Mouse (Mus musculus): ENCODE data around the gene Zdhhc21.

Gene Zdhhc21

DNA sequence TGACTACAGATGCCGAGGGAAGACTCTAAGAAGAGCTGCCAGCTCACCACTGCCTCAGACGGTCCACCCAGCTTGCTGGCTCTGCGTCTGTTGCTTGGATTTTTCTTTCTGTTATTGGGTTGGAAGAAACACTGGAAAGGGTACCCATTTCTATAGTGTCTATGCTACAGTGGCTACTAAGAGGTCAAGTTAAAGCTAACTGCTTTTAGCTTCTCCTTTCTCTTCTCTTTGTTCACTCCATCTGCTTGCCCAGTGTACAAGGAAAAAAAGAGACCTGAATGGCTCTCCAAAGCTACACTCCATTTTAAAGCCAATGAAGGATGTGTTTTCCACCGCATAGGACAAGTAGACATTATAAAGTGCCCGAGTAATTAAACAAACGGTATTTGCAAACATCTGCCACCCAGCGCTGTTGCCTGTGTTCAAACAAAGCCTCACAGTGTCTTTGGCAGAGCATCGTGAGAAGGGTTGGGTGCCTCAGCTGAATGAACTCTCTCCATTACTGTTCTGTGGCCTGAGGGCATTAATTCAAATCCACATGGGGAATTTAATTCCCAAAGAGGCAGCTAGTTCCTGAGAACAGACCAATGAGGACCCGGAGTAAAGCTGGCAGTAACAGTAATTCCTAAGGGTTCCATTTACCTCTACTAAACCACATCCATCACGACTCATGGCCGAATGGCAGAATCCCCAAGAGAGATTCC is 94.1 kb downstream of the Zdhhc21 start:
- no peak for DNase-seq (ENCODE audit: low spot score in 2 of 2)

DNA sequence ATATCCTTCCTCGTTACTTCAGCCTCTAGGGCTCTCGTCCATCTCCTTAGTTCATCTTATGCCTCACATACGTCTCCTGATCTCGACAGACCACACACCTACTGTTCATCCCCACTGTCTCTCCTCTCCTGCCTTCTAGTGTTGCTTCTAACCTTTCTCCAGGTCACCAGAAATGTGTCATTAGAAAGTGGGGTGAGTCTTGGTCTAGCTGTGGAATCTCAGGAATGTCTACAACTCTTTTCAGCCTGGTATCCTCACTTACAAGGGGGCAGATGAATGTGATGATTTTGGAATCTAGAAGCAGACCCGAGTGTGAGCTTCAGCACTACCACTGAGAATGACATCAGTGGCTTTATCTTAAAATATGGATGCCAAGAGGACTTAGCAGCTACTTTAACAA is 96.2 kb downstream of the Zdhhc21 start:
- no peak for DNase-seq (ENCODE audit: low spot score in 2 of 2)

DNA sequence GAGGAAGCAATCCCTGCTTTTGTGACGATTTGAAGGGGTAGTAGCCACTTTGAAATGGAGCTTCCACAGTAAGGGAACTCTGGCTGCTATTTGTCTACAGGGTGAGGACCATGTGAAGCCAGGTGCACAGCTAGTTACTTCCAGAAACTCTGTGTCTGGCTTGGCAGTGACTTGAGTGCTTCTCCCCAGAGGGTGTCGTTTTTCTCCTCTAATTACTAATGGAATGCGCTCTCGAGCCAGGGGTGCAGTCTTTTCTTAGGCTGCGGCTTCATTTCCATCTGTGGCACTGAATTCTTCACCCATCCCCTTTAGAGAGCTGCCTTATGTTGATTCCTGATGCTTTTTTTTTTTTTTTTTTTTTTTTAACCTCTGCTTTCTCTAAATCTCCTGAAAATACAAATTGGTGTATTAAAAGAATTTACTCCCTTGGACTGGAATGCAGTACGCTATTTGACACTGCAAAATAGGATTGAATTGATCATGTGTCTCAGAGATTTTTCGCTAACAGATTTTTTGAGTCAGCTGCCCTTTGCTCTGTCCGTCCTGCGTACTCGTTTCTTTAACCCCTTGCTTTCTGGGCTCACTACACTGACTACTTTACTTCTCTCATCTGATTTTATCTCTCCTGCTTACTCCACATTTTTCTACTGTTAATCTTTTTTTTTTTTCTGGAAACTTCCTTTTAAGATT is 97.2 kb downstream of the Zdhhc21 start:
- DNase-seq (ENCODE audit: low spot score in 2 of 2), result no peak

DNA sequence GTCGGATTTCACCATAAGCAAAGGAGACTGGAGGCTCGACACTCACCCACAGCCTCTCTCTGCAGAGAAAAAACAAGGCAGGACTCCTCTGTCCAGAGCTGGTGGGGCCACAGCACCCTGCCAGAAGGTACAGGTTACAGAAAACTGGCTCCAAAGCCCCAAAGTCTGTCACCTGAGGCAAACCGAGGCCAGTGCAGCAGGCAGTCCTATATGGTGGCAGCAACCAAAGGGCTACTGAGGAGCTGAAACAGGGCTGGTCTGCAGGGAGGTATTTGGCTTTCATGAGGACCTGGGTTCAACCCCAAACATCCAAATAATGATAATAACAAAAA is 103.5 kb downstream of the Zdhhc21 start:
- no peak for DNase-seq (ENCODE audit: low spot score in 2 of 2)

DNA sequence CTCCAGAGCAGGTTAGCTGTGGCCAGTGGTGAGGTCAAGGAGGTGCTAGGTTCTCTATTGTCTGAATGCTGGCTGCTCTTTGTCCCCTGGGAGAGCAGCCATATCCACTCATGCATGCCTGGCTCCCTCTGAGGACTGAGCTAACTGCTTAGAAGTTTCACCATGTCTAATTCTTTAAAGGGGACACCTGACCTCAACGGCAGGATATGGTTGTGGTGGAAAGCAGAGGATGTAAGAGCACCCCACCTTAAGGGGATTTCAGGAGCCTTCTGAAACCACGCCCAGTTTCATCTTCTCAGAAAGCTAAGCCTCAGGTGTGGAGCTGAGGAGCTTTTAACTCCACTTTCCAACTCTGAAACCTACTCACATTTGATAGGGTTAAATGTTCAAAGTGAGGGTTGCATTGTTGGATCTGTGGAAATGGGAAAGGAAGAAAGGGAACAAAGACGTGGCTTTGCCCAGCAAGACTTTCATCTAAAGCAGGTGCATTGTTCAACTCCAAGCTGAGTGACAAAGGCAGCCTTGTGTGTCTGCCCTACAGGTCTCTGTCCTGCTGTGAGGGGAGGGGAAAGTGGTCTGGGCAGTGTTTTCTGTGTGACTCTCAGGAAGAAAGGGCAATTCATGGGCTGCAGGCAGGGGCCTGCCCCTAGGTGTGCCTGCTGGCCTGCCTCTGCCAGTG is 104.0 kb downstream of the Zdhhc21 start:
- no peak for DNase-seq (ENCODE audit: low spot score in 2 of 2)
